Comparison of ENCODE assay signal across 9 mouse cellular contexts in the genomic region with DNA sequence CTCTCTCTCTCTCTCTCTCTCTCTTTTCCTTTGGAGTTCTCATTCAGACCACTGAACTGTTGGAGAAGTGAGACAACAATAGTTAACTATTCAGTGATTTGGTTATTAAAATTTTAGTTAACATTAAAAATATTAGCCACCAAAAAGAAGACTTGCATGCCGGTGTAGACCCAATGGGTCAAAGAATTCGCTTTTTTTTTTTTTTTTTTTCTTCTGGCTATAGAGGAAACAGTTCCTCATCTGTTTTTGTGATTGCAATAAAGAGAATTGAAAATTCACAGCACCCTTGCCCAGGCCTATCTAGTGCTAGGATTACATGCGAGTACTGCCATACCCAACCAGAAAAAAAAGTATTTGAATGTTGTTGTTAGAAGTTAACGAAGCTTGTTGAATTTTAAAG. TPM values are rescaled to one million over a fixed set of nuclear protein-coding genes. Genes with fewer than 3 reads are reported as not detected.
DNase-seq lines count a peak whose midpoint lies in the region; ATAC-seq and TF ChIP-seq lines count a peak whose summit lies in the region.
"Had no signal": no experiment of that assay in that cellular context is flagged by ENCODE, and none has a peak within 500 bp of the region (broad histone marks: within the 10 kb centered on the region; RNA-seq: fewer than 3 reads in every experiment).

No protein-coding gene starts in this region.

- no peak for ATAC-seq in heart, embryonic 12.5 days (ENCODE audit: insufficient number of reproducible peaks, low FRiP score)
- no peak for ATAC-seq in hindbrain, embryonic 13.5 days (ENCODE audit: low FRiP score)

- peak overlapping the region; percentile 67; the same call in 1 of the 2 replicates for H3K4me2 ChIP-seq in heart, embryonic 12.5 days
- H3K4me2 ChIP-seq in hindbrain, embryonic 13.5 days: peak overlapping the region; percentile 72

- H3K27ac ChIP-seq in heart, embryonic 12.5 days (ENCODE audit: poor library complexity, severe bottlenecking): no peak overlapping the region
- H3K27ac ChIP-seq in MEL (ENCODE audit: control insufficient read depth, low read depth, low read length): peak overlapping the region; percentile 85; the same call in 1 of the 2 replicates
- no peak overlapping the region for H3K27ac ChIP-seq in hindbrain, embryonic 13.5 days
- peak overlapping the region; percentile 81 for H3K27ac ChIP-seq in macrophage

- peaks cover 21% of the 10 kb centered on the region for H3K4me1 ChIP-seq in heart, embryonic 12.5 days (replicated peaks)
- 0 out of 4 replicates have a peak, but pooled peaks cover 0 to 3% of the 10 kb centered on the region in 2 experiments for H3K4me1 ChIP-seq in MEL (ENCODE audit: control insufficient read depth in 1 of 2, insufficient read depth in 2 of 2, low read length in 2 of 2)
- H3K4me1 ChIP-seq in hindbrain, embryonic 13.5 days (replicated peaks): peaks cover 24% of the 10 kb centered on the region

- TF ChIP-seq POLR2A in MEL (IDR thresholded peaks at IDR 0.05; ENCODE audit: control insufficient read depth in 1 of 2, insufficient read depth in 1 of 2, low read depth in 1 of 2, low read length in 2 of 2, poor library complexity in 1 of 2): no peak

- intact Hi-C loops in heart, postnatal 10 days (cut with DNase I): no loop called here

- H3K79me2 ChIP-seq in MEL (ENCODE audit: control insufficient read depth, insufficient read depth, low read length, poor library complexity) (peaks cover 54% of the 10 kb centered on the region), macrophage (ENCODE audit: inconsistent target) (peaks cover 58% of the 10 kb centered on the region)

- no peak for TF ChIP-seq EP300 in MEL (IDR thresholded peaks at IDR 0.05; ENCODE audit: low read depth in 1 of 2, low read length in 2 of 2)

- DNase-seq in heart, postnatal 10 days: no peak
- no peak for DNase-seq in MEL (ENCODE audit: low read depth, low spot score)
- DNase-seq in ovary, postnatal 36 days (ENCODE audit: low spot score): no peak
- no peak for DNase-seq in gastrocnemius, postnatal 4 days (ENCODE audit: low spot score in 2 of 2)
- DNase-seq in frontal cortex, postnatal 10 days (ENCODE audit: low spot score in 2 of 2): no peak

- H3K36me3 ChIP-seq in heart, embryonic 12.5 days: peaks cover 41% of the 10 kb centered on the region
- H3K36me3 ChIP-seq in MEL (ENCODE audit: control insufficient read depth in 1 of 2, insufficient read depth in 2 of 2, low read length in 2 of 2) (peaks cover 17 to 25% of the 10 kb centered on the region in 2 experiments), macrophage (ENCODE audit: inconsistent target) (peaks cover 14% of the 10 kb centered on the region)
- H3K36me3 ChIP-seq in hindbrain, embryonic 13.5 days: peaks cover 16% of the 10 kb centered on the region

- H3K9me3 ChIP-seq in heart, embryonic 12.5 days (replicated peaks): no peaks in the 10 kb centered on the region
- H3K9me3 ChIP-seq in MEL (replicated peaks; ENCODE audit: insufficient read depth, low read length): no peaks in the 10 kb centered on the region
- H3K9me3 ChIP-seq in hindbrain, embryonic 13.5 days: no peaks in the 10 kb centered on the region

- peak overlapping the region; percentile 66 for H3K4me3 ChIP-seq in heart, embryonic 12.5 days
- H3K4me3 ChIP-seq in MEL (ENCODE audit: control insufficient read depth in 1 of 2, insufficient read depth in 1 of 2, low read depth in 2 of 2, low read length in 2 of 2) (peak overlapping the region; percentile 89 to 93), macrophage (ENCODE audit: inconsistent target) (peak overlapping the region; percentile 91; the same call in 1 of the 2 replicates)
- H3K4me3 ChIP-seq in hindbrain, embryonic 13.5 days: peak overlapping the region; percentile 94

- no peaks in the 10 kb centered on the region for H3K27me3 ChIP-seq in heart, embryonic 12.5 days (replicated peaks)
- no peaks in the 10 kb centered on the region for H3K27me3 ChIP-seq in MEL (ENCODE audit: control insufficient read depth in 1 of 2, insufficient read depth in 2 of 2, low read length in 2 of 2)
- H3K27me3 ChIP-seq in hindbrain, embryonic 13.5 days: no peaks in the 10 kb centered on the region

- TF ChIP-seq RAD21 in MEL (IDR thresholded peaks at IDR 0.05; ENCODE audit: low read depth, low read length): no peak

- 66% methylated on average over 4 of the region's 4 CpGs for WGBS in heart, embryonic 12.5 days
- 77% methylated on average over 4 of the region's 4 CpGs for WGBS in hindbrain, embryonic 13.5 days
- 53% methylated on average over 3 of the region's 4 CpGs for WGBS in macrophage (ENCODE audit: missing documents)

- TF ChIP-seq CTCF in MEL (IDR thresholded peaks at IDR 0.05 in 2 of 3, conservative IDR thresholded peaks at IDR 0.05 in 1 of 3; ENCODE audit: control insufficient read depth in 1 of 3, insufficient read depth in 1 of 3, low read depth in 2 of 3, low read length in 3 of 3, poor library complexity in 1 of 3, severe bottlenecking in 1 of 3): no peak

- no peak overlapping the region for H3K9ac ChIP-seq in heart, embryonic 12.5 days
- H3K9ac ChIP-seq in MEL (ENCODE audit: control insufficient read depth, low read depth, low read length, poor library complexity, severe bottlenecking): peak overlapping the region; percentile 89
- no peak overlapping the region for H3K9ac ChIP-seq in hindbrain, embryonic 13.5 days

TF ChIP-seq in MEL, 35 proteins besides CTCF, POLR2A, EP300 and RAD21 (continues in another document):
- TF ChIP-seq ZNF384 (IDR thresholded peaks at IDR 0.05; ENCODE audit: low read depth, low read length) (peak; percentile 81), MAFK (IDR thresholded peaks at IDR 0.05; ENCODE audit: borderline replicate concordance, low read depth, low read length) (no peak), HCFC1 (IDR thresholded peaks at IDR 0.05; ENCODE audit: low read depth, low read length) (no peak), JUND (IDR thresholded peaks at IDR 0.05; ENCODE audit: low read depth, low read length) (0 out of 2 replicates have a peak, but pooled peaks have one; percentile 0), POLR2AphosphoS5 (IDR thresholded peaks at IDR 0.05; ENCODE audit: borderline replicate concordance, low read depth, low read length) (no peak), GATA1 (IDR thresholded peaks at IDR 0.05; ENCODE audit: low read depth, low read length) (no peak), CHD2 (IDR thresholded peaks at IDR 0.05; ENCODE audit: low read length) (no peak), USF1 (IDR thresholded peaks at IDR 0.05; ENCODE audit: low read depth, low read length) (no peak), MYC (IDR thresholded peaks at IDR 0.05; ENCODE audit: low read depth, low read length) (no peak)

RNA-seq across cellular contexts. Expression of a gene that starts 2.1 kb away (rescaled TPM):
- 31.0 and 32.2 TPM in 2 replicates for polyA plus RNA-seq in heart, embryonic 12.5 days (2016; fragmentation: Nextera tagmentation; extraction: Ambion mirVana)
- total RNA-seq in heart, postnatal 10 days (2021): 10 to 100 TPM; 22.6 to 27.8 TPM
- 19.3 and 21.0 TPM in 2 replicates for total RNA-seq in MEL (2012; rRNA removed)
- polyA plus RNA-seq in MEL (2012; ENCODE audit: insufficient read depth in 1 of 2, insufficient read length in 2 of 2, low read depth in 1 of 2, low replicate concordance in 2 of 2, missing spikeins in 1 of 2) (10 to 100 TPM in 1 of 2 experiments, 1 to 10 TPM in 1; 7.4 to 20.6 TPM), macrophage (2018) (13.0 to 15.4 TPM (median 13.4 TPM) in 3 replicates)
- polyA plus RNA-seq in hindbrain, embryonic 13.5 days (2015; fragmentation: Nextera tagmentation; extraction: Ambion mirVana): 9.8 and 10.1 TPM in 2 replicates
- total RNA-seq in macrophage (2018; cell fraction: chromatin; rRNA removed): 10 to 100 TPM in 24 of 26 experiments, 1 to 10 TPM in 2; 5.1 to 57.0 (median 25.0) TPM
- 10 to 100 TPM; 21.6 to 48.5 (median 30.4) TPM for total RNA-seq in macrophage (2018; cell fraction: cytosol; rRNA removed)
- 10 to 100 TPM; 14.9 to 77.8 (median 36.6) TPM for total RNA-seq in macrophage (2018; cell fraction: nucleus; rRNA removed)
- 10 to 100 TPM; 26.3 to 26.4 TPM for total RNA-seq in gastrocnemius, postnatal 4 days (2021)

RNA-seq across cellular contexts. Expression of a gene that starts 42.4 kb away (rescaled TPM):
- polyA plus RNA-seq in heart, embryonic 12.5 days (2016; fragmentation: Nextera tagmentation; extraction: Ambion mirVana): 22.9 and 23.0 TPM in 2 replicates
- total RNA-seq in heart, postnatal 10 days (2021): 10 to 100 TPM; 14.4 to 17.0 TPM
- total RNA-seq in MEL (2012; rRNA removed): 42.4 and 52.4 TPM in 2 replicates
- 100 to 1,000 TPM in 1 of 2 experiments, 10 to 100 TPM in 1; 96.2 to 265 TPM for polyA plus RNA-seq in MEL (2012; ENCODE audit: insufficient read depth in 1 of 2, insufficient read length in 2 of 2, low read depth in 1 of 2, low replicate concordance in 2 of 2, missing spikeins in 1 of 2)
- 32.5 and 32.8 TPM in 2 replicates for polyA plus RNA-seq in hindbrain, embryonic 13.5 days (2015; fragmentation: Nextera tagmentation; extraction: Ambion mirVana)
- 10 to 100 TPM in 6 of 26 experiments, 1 to 10 TPM in 20; 2.4 to 16.2 (median 7.5) TPM for total RNA-seq in macrophage (2018; cell fraction: chromatin; rRNA removed)
- total RNA-seq in macrophage (2018; cell fraction: cytosol; rRNA removed): 10 to 100 TPM in 22 of 26 experiments, 1 to 10 TPM in 4; 8.6 to 15.9 (median 11.5) TPM
- total RNA-seq in macrophage (2018; cell fraction: nucleus; rRNA removed): 10 to 100 TPM in 6 of 26 experiments, 1 to 10 TPM in 20; 3.2 to 13.7 (median 8.3) TPM
- 8.2 to 15.4 TPM (median 8.7 TPM) in 3 replicates for polyA plus RNA-seq in macrophage (2018)
- total RNA-seq in gastrocnemius, postnatal 4 days (2021): 10 to 100 TPM; 14.2 to 15.9 TPM

RNA-seq across cellular contexts. Expression of a gene that starts 42.5 kb away (rescaled TPM):
- 46.1 and 49.9 TPM in 2 replicates for polyA plus RNA-seq in heart, embryonic 12.5 days (2016; fragmentation: Nextera tagmentation; extraction: Ambion mirVana)
- 10 to 100 TPM; 33.3 to 36.2 TPM for total RNA-seq in heart, postnatal 10 days (2021)
- total RNA-seq in MEL (2012; rRNA removed): 178 and 213 TPM in 2 replicates
- polyA plus RNA-seq in MEL (2012; ENCODE audit: insufficient read depth in 1 of 2, insufficient read length in 2 of 2, low read depth in 1 of 2, low replicate concordance in 2 of 2, missing spikeins in 1 of 2) (10 to 100 TPM; 58.3 to 91.4 TPM), macrophage (2018) (27.8 to 77.7 TPM (median 32.7 TPM) in 3 replicates)
- polyA plus RNA-seq in hindbrain, embryonic 13.5 days (2015; fragmentation: Nextera tagmentation; extraction: Ambion mirVana): 69.2 and 70.0 TPM in 2 replicates
- total RNA-seq in macrophage (2018; cell fraction: chromatin; rRNA removed): 100 to 1,000 TPM in 1 of 26 experiments, 10 to 100 TPM in 25; 29.5 to 104 (median 65.3) TPM
- 10 to 100 TPM; 19.5 to 49.7 (median 28.9) TPM for total RNA-seq in macrophage (2018; cell fraction: cytosol; rRNA removed)
- 10 to 100 TPM; 20.9 to 80.6 (median 33.4) TPM for total RNA-seq in macrophage (2018; cell fraction: nucleus; rRNA removed)
- total RNA-seq in gastrocnemius, postnatal 4 days (2021): 10 to 100 TPM; 31.5 to 35.7 TPM

RNA-seq across cellular contexts. Expression of a gene that starts 56.2 kb away (rescaled TPM):
- polyA plus RNA-seq in heart, embryonic 12.5 days (2016; fragmentation: Nextera tagmentation; extraction: Ambion mirVana): 7.3 and 7.9 TPM in 2 replicates
- under 1 TPM in 1 of 2 experiments, not detected in 1; 0.45 TPM for total RNA-seq in heart, postnatal 10 days (2021)
- total RNA-seq in MEL (2012; rRNA removed): not detected in 2 replicates
- polyA plus RNA-seq in MEL (2012; ENCODE audit: insufficient read depth in 1 of 2, insufficient read length in 2 of 2, low read depth in 1 of 2, low replicate concordance in 2 of 2, missing spikeins in 1 of 2) (not detected), macrophage (2018) (not detected in 3 replicates)
- polyA plus RNA-seq in hindbrain, embryonic 13.5 days (2015; fragmentation: Nextera tagmentation; extraction: Ambion mirVana): 1.1 and 2.4 TPM in 2 replicates
- not detected for total RNA-seq in macrophage (2018; cell fraction: chromatin; rRNA removed)
- not detected for total RNA-seq in macrophage (2018; cell fraction: cytosol; rRNA removed)
- total RNA-seq in macrophage (2018; cell fraction: nucleus; rRNA removed): not detected
- 1 to 10 TPM; 2.7 to 4.0 TPM for total RNA-seq in gastrocnemius, postnatal 4 days (2021)
- total RNA-seq: megakaryocyte-erythroid progenitor cell, adult 5-6 weeks had no signal

Comparison
In these comparisons a context has a peak if more than half of its experiments do, and no peak if none do; other contexts are left out.
1. H3K27ac ChIP-seq: peak in MEL (single experiment) and macrophage (single experiment); none in heart, embryonic 12.5 days (single experiment) and hindbrain, embryonic 13.5 days (single experiment).
2. Peak in every context shown above with its lines, with median percentiles within 50 percentile points of each other: H3K4me3 ChIP-seq.